Mouse (Mus musculus) inflammation-experienced regulatory T-cells, adult 6 months (primary cell): ENCODE measurements around the gene Insm2. TPM values are rescaled to one million over a fixed set of nuclear protein-coding genes. Genes with fewer than 3 reads are reported as not detected.

Experiments used
- ATAC-seq: one replicate; pipeline ENCODE4 v1.8.0; 2017
- polyA plus RNA-seq, 3 experiments: library from polyadenylated mRNA; unstranded; fragments of 100-300 nt; shearing (Covaris generic); gene quantifications; one replicate each; pipeline ENCODE4 v1.2.1; 2017

Gene Insm2
- polyA plus RNA-seq, 3 experiments from 2014 or later, result 0.18 to 0.34 (median 0.21) TPM

- ATAC-seq, result no peak
These were observed 8.7 kb downstream of the Insm2 start for GRCm38 (mm10) chr12:55607902-55608301.

GRCm38 (mm10) chr12:55610812-55611211, 11.6 kb downstream of the Insm2 start:
- no peak for ATAC-seq

- ATAC-seq, result no peak
These were observed 21.1 kb downstream of the Insm2 start for GRCm38 (mm10) chr12:55620321-55620720.

- no peak for ATAC-seq
These were observed 23.5 kb downstream of the Insm2 start for GRCm38 (mm10) chr12:55622615-55623245.

- ATAC-seq, result no peak
These were observed 24.0 kb downstream of the Insm2 start for GRCm38 (mm10) chr12:55623254-55623653.

- no peak for ATAC-seq
These were observed 27.5 kb downstream of the Insm2 start for GRCm38 (mm10) chr12:55626711-55627110.

GRCm38 (mm10) chr12:55648011-55648525, 48.8 kb downstream of the Insm2 start:
- ATAC-seq, result peak; percentile 58

Other genes with a start within 250 kb of the Insm2 start
- 100 to 1,000 TPM; 255 to 323 (median 266) TPM for gene Psma6, start 215.2 kb upstream of the Insm2 start, polyA plus RNA-seq
- gene Nfkbia, start 106.8 kb upstream of the Insm2 start, polyA plus RNA-seq, result 100 to 1,000 TPM; 545 to 574 (median 562) TPM
- gene Aldoart2, start 34.2 kb upstream of the Insm2 start, polyA plus RNA-seq, result under 1 TPM in 2 of 3 experiments, not detected in 1; 0.23 to 0.40 TPM
- 10 to 100 TPM in 2 of 3 experiments, 1 to 10 TPM in 1; 8.2 to 21.3 (median 15.5) TPM for gene Ralgapa1, start 221.7 kb downstream of the Insm2 start, polyA plus RNA-seq
- gene Brms1l, start 236.9 kb downstream of the Insm2 start, polyA plus RNA-seq, result 10 to 100 TPM in 2 of 3 experiments, 1 to 10 TPM in 1; 9.6 to 14.3 (median 14.1) TPM